Mouse (Mus musculus): ENCODE data around the gene Eif3g.

Gene Eif3g

GRCm38 (mm10) chr9:20888386-20888765, 10.0 kb downstream of the Eif3g start:
- DNase-seq (ENCODE audit: low spot score) = no peak

DNA sequence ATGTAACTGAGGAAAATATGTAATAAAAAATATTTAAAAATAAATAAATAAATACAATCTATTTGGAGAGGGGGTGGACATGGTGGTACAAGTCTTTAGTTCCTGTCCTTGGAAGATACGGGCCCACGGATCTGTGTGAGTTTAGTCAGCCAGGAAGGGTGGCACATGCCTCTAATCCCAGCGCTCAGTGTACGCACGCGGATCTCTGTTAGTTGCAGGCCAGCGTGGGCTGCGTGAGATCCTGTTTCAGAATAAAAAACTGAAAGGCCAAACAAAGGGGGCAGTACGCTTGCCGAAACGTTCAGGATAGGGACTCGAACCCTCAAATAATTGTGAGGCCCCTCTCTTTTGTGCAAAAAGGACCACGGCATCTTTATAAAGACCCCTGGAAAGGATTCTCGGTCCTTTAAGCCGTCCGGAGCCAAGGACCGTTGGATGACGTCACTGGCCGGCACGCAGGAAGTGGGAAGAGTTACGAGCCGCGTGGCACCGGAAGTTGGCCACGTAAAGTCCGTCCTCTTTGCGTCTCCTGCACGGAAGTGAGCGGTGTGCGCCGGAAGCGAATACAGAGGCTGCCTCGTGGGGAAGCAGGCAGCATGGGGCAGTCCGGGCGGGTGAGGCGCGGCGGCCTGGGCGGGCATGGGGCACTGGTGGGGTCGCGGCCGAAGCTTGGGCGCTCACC, 10.6 kb downstream of the Eif3g start, which contains the start of gene Ppan:
Gene Ppan, plus strand, starts transcription at position 472 of the 682 bp plus-strand sequence.
- peak; percentile 96 for DNase-seq (ENCODE audit: low spot score)

GRCm38 (mm10) chr9:20887191-20887590, 11.2 kb downstream of the Eif3g start:
- DNase-seq (ENCODE audit: low spot score) = no peak

DNA sequence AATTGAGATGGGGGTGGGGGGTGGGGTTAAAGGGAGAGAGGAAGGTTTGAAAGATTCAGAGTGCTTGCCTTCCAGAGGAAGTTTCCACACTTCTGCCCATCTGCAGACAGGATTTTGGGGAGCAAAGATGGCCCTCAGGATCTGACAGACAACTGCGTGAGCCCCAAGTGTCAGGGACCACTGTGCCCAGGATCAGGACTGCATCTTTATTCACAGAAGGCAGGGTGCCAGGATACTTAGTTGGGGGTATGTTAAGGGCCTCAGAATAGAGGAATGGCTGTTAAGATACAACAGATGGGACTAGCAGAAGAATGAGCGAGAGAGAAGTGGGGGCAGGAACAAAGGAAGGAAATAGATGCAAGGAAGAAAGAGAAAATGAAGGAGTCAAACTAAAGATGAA, 11.9 kb downstream of the Eif3g start:
- DNase-seq (ENCODE audit: low spot score) = no peak

GRCm38 (mm10) chr9:20879097-20879792, 19.2 kb downstream of the Eif3g start, which contains the start of gene Angptl6:
Angptl6 (minus strand) TSS chr9:20879727.
- no peak for DNase-seq (ENCODE audit: low spot score)

- no peak for DNase-seq (ENCODE audit: low spot score)
Observed at GRCm38 (mm10) chr9:20878710-20879065, 19.7 kb downstream of the Eif3g start.

GRCm38 (mm10) chr9:20878041-20878709, 20.2 kb downstream of the Eif3g start:
- DNase-seq (ENCODE audit: low spot score) = peak; percentile 100

- no peak for DNase-seq (ENCODE audit: low spot score)
Observed at GRCm38 (mm10) chr9:20877118-20878040, 21.0 kb downstream of the Eif3g start.

GRCm38 (mm10) chr9:20876318-20877117, 21.9 kb downstream of the Eif3g start:
- no peak for DNase-seq (ENCODE audit: low spot score)

DNA sequence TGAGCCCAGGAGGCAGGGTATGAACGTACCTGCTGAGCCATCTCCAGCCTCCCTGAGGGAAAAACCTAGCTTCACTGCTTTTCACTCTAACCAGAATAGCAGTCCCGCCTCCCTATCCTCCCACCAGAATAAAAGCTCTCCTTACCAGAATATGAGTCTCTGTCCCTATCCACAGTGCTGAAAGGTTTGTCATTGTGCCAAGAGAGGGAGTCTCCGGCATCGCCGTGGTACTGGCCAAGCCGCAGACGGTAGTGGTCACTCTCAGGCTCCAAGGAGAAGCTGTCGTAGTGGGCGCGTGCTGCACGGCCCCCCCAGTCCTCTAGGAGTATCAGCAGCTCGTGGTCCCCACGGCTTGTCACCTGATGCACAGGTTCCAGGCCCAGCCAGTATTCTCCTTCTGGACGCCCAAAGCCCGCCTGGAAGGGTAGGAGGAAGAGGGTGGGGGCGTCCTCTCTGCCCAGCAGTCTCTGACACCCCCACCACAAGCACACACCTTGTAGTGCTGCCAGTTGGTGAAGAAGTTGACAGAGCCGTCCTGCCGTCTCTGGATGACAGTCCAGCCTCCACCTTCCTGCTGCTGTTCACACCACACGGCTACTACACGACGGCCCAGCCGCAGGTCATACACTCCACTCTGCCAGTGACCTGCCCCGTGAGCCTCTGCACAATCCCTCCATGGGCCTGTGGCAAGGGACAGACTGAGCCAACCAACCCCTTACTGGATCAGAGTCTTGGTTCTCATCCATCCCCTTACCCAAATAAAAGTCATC, 23.2 kb downstream of the Eif3g start:
- DNase-seq (ENCODE audit: low spot score) = no peak

DNA sequence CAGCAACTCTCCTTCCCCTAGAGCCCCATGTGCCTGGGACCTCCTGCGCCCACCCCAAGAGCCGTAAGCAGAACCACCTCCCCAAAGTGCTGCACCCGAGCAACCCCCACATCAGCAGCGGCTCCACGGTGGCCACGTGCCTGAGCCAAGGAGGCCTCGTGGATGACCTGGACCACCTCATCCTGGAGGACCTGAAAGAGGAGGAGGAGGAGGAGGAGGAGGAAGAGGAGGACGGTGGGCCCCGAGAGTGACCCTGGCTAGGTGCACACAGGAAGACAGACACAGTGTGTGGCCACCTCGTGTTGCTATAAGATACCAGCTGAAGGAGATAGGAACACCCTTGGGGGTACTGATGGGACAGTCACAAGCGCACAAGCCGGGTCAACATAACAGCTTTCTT, 24.9 kb downstream of the Eif3g start:
- no peak for DNase-seq (ENCODE audit: low spot score)

GRCm38 (mm10) chr9:20872991-20873390, 25.4 kb downstream of the Eif3g start:
- no peak for DNase-seq (ENCODE audit: low spot score)

DNA sequence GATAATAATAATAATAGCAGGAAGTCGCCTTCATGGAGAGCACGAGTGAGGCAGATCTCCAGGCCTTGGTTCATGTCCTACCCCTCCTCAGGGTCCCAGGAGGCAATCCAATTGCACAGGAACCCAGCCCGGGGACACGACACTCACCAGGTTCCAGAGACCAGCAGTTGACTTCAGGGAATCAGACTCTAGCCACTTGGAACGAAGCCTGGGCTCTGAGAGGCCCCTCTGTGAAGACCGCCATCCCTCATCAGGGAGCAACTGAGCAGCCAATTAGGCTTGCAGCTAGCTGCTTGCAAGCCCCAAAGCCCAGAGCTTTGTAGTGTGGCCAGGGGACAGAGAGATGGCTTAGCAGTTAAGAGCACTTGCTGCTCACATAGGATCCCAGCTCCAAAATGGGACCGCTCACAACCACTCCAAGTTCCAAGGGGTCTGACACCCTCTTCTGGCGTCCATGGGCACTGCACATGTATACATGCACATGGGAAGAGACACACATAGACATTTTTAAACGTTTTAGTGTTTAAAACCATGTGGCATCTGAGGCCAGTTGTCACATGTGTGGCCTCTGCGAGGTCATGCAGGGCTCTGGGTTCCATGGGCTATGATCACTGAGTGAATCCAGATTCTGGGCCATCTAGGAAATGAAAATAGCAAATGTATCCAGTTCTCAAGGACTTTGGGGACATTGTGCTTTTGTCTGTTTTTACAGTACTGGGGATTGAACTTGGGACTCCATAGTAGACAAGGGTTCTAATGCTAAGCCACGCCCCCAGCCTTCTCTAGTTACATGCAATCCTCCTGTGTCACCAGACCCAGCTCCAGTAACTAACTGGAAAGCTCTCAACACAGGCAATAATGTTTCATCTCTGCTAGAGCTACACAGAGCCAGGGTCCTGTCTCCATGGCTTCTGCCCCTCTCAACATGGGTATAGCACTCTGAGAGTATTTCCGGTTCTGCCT, 27.9 kb downstream of the Eif3g start:
- no peak for DNase-seq (ENCODE audit: low spot score)

- no peak for DNase-seq (ENCODE audit: low spot score)
Observed at GRCm38 (mm10) chr9:20869246-20869645, 29.2 kb downstream of the Eif3g start.

DNA sequence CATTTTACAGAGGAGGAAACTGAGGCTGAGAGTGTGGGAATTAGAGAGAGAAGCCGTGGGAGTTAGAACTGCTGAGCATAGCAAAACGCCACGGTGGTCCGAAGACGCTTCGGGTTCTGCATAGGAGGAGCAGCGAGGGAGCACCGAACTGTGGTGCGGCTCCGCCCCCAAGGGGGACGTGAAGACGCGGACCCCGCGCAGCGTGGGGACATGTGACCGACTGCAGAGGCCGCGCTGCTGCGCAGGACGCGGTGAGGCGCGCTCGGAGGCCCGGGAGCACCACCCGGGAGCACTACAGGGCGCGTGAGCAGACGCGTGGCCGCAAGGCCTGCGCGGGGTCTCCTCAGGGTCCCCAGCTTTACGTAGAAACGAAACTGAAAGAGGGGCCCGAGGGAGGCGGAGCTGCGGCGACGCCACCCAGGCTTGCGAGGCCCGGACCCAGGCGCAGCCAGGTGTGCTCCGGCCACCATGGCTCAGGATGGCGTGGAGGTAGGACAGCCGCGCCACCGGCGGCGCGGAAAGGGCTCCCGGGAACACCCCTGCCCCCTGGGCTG, 29.9 kb downstream of the Eif3g start, which contains the start of gene A230050P20Rik:
Gene A230050P20Rik, plus strand, starts transcription at position 195 of the 554 bp plus-strand sequence.
- peak; percentile 49 for DNase-seq (ENCODE audit: low spot score)

- DNase-seq (ENCODE audit: low spot score) = no peak
Observed at GRCm38 (mm10) chr9:20866879-20867278, 31.5 kb downstream of the Eif3g start.

GRCm38 (mm10) chr9:20862225-20862624, 36.2 kb downstream of the Eif3g start:
- DNase-seq (ENCODE audit: low spot score) = no peak

DNA sequence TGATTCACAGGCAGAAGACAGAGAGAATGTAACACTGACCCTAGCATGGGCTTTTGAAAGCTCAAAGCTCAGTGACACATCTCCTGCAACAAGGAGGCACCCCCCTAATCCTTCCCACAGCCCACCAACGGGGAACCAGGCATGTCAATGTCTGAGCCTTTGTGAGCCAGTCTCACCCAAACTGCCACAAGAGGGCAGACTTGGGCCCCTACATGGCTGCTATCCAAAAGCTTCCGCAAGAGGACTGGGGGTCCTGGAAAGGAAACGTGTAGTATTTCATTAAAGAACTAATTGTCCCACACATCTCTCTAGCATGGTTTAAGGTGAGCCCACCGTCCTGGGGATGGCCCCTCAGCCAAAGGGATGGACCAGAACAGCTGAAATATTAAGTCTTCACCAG, 36.6 kb downstream of the Eif3g start:
- no peak for DNase-seq (ENCODE audit: low spot score)

GRCm38 (mm10) chr9:20859926-20860325, 38.5 kb downstream of the Eif3g start:
- DNase-seq (ENCODE audit: low spot score) = no peak

Data from urinary bladder, postnatal 14 days (tissue).